ENCODE assay signal across 9 mouse cellular contexts in the genomic region with DNA sequence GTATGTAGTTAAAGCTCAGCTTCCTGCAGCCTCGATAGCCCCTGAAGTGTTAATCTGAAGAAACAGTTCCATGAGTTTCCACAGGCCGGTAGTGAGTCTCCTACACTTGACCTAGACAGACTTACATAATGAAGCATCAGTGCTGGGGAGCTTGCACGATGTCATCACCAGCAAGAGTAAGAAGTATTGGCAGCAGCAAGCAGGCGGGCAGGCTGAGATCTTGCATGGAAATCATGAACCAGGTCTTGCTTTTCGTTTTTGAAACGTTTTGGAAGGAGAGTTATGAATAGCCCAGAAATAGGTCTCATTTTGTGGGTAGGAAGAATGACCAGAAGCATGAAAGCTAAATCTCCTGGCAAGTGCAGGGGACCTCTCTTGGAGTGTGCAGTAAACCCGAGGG. TPM values are rescaled to one million over a fixed set of nuclear protein-coding genes. Genes with fewer than 3 reads are reported as not detected.
A peak's percentile ranks its signal among the peaks of the same experiment; 100 is the strongest.
DNase-seq lines count a peak whose midpoint lies in the region; ATAC-seq and TF ChIP-seq lines count a peak whose summit lies in the region.
"Had no signal": no experiment of that assay in that cellular context is flagged by ENCODE, and none has a peak within 500 bp of the region (broad histone marks: within the 10 kb centered on the region; RNA-seq: fewer than 3 reads in every experiment).

A gene (minus strand): TSS at position 130 of the 400 bp plus-strand sequence.

- no peaks in the 10 kb centered on the region for H3K36me3 ChIP-seq in heart, embryonic 15.5 days
- no peaks in the 10 kb centered on the region for H3K36me3 ChIP-seq in heart, adult 2 months (ENCODE audit: control insufficient read depth, insufficient read depth, low read length)
- H3K36me3 ChIP-seq in hindbrain, embryonic 15.5 days: no peaks in the 10 kb centered on the region
- no peaks in the 10 kb centered on the region for H3K36me3 ChIP-seq in limb, embryonic 12.5 days
- H3K36me3 ChIP-seq in kidney, adult 2 months (ENCODE audit: control insufficient read depth, insufficient read depth, low read length): no peaks in the 10 kb centered on the region

- H3K9me3 ChIP-seq in heart, embryonic 15.5 days (replicated peaks): no peaks in the 10 kb centered on the region
- no peaks in the 10 kb centered on the region for H3K9me3 ChIP-seq in hindbrain, embryonic 15.5 days
- no peaks in the 10 kb centered on the region for H3K9me3 ChIP-seq in limb, embryonic 12.5 days

- H3K27me3 ChIP-seq in heart, embryonic 15.5 days: 0 out of 2 replicates have a peak, but pooled peaks cover 5% of the 10 kb centered on the region
- 0 out of 2 replicates have a peak, but pooled peaks cover 1% of the 10 kb centered on the region for H3K27me3 ChIP-seq in heart, adult 2 months (ENCODE audit: control insufficient read depth, insufficient read depth, low read length)
- H3K27me3 ChIP-seq in hindbrain, embryonic 15.5 days: no peaks in the 10 kb centered on the region
- H3K27me3 ChIP-seq in limb, embryonic 12.5 days: peaks cover 6% of the 10 kb centered on the region; the same call in 1 of the 2 replicates
- H3K27me3 ChIP-seq in kidney, adult 2 months (replicated peaks; ENCODE audit: control insufficient read depth, insufficient read depth, low read length): no peaks in the 10 kb centered on the region; the same call in 1 of the 2 replicates

- no peak for TF ChIP-seq CTCF in heart, adult 2 months (IDR thresholded peaks at IDR 0.05)
- TF ChIP-seq CTCF in kidney, adult 2 months (conservative IDR thresholded peaks at IDR 0.05; ENCODE audit: insufficient read depth, insufficient read length, low read depth, low read length): no peak

- H3K9ac ChIP-seq in heart, embryonic 15.5 days: no peak within 1 kb of the TSS
- H3K9ac ChIP-seq in heart, adult 2 months (ENCODE audit: low read depth, low read length): no peak within 1 kb of the TSS
- peak within 1 kb of the TSS; percentile 55 for H3K9ac ChIP-seq in hindbrain, embryonic 15.5 days
- H3K9ac ChIP-seq in limb, embryonic 12.5 days (replicated peaks): peak within 1 kb of the TSS; percentile 31; the same call in 1 of the 2 replicates

- peak within 1 kb of the TSS; percentile 64 for H3K4me2 ChIP-seq in heart, embryonic 15.5 days
- H3K4me2 ChIP-seq in hindbrain, embryonic 15.5 days: peak within 1 kb of the TSS; percentile 73
- peak within 1 kb of the TSS; percentile 69 for H3K4me2 ChIP-seq in limb, embryonic 12.5 days

- intact Hi-C loops in heart, adult 2 months (cut with DNase I): no loop called here

- no peak for TF ChIP-seq EP300 in heart, adult 2 months (IDR thresholded peaks at IDR 0.05; ENCODE audit: insufficient read depth, low read depth, low read length)

- no peaks in the 10 kb centered on the region for H3K79me2 ChIP-seq in heart, adult 2 months (replicated peaks; ENCODE audit: control insufficient read depth, insufficient read depth, low read length)

- no peak for DNase-seq in heart, adult 2 months
- DNase-seq in cerebellum, postnatal 36 days: peak; percentile 42 to 65
- peak; percentile 58 for DNase-seq in telencephalon, adult 2 months (ENCODE audit: low read depth, low spot score)
- DNase-seq in adrenal gland, postnatal 36 days: no peak
- DNase-seq in kidney, adult 2 months: no peak

- peak within 1 kb of the TSS; percentile 33 for H3K4me3 ChIP-seq in heart, embryonic 15.5 days
- no peak within 1 kb of the TSS for H3K4me3 ChIP-seq in heart, adult 2 months
- peak within 1 kb of the TSS; percentile 43 for H3K4me3 ChIP-seq in hindbrain, embryonic 15.5 days
- H3K4me3 ChIP-seq in limb, embryonic 12.5 days (replicated peaks): peak within 1 kb of the TSS; percentile 33
- H3K4me3 ChIP-seq in kidney, adult 2 months (ENCODE audit: insufficient read depth, low read depth, low read length): no peak within 1 kb of the TSS
- H3K4me3 ChIP-seq: erythroblast, embryonic 14.5 days had no signal

- H3K27ac ChIP-seq in heart, embryonic 15.5 days: no peak within 1 kb of the TSS
- H3K27ac ChIP-seq in heart, adult 2 months: no peak within 1 kb of the TSS
- H3K27ac ChIP-seq in hindbrain, embryonic 15.5 days (replicated peaks): peak within 1 kb of the TSS; percentile 57
- H3K27ac ChIP-seq in limb, embryonic 12.5 days: no peak within 1 kb of the TSS
- H3K27ac ChIP-seq in kidney, adult 2 months (ENCODE audit: insufficient read depth, low read depth, low read length): no peak within 1 kb of the TSS

- ATAC-seq in heart, embryonic 15.5 days (replicated peaks; ENCODE audit: insufficient number of reproducible peaks, insufficient read depth, low FRiP score, low read depth): no peak
- 0 out of 2 replicates have a peak, but pooled peaks have one; percentile 67 for ATAC-seq in hindbrain, embryonic 15.5 days (ENCODE audit: low FRiP score, low read depth)
- ATAC-seq in limb, embryonic 12.5 days (ENCODE audit: insufficient number of reproducible peaks, insufficient read depth, low FRiP score, low TSS enrichment, low read depth): no peak

- H3K4me1 ChIP-seq in heart, embryonic 15.5 days (replicated peaks): peaks cover 3% of the 10 kb centered on the region; the same call in 1 of the 2 replicates
- no peaks in the 10 kb centered on the region for H3K4me1 ChIP-seq in heart, adult 2 months (ENCODE audit: control insufficient read depth, insufficient read depth, low read length)
- peaks cover 12% of the 10 kb centered on the region; the same call in 1 of the 2 replicates for H3K4me1 ChIP-seq in hindbrain, embryonic 15.5 days (replicated peaks)
- 0 out of 2 replicates have a peak, but pooled peaks cover 3% of the 10 kb centered on the region for H3K4me1 ChIP-seq in limb, embryonic 12.5 days (replicated peaks)
- H3K4me1 ChIP-seq in kidney, adult 2 months (ENCODE audit: control insufficient read depth, insufficient read depth, low read length): no peaks in the 10 kb centered on the region

- 6% methylated on average over 7 of the region's 7 CpGs for WGBS in heart, embryonic 15.5 days
- WGBS in heart, adult 2 months: 11% methylated on average over 7 of the region's 7 CpGs
- 11% methylated on average over 7 of the region's 7 CpGs for WGBS in hindbrain, embryonic 15.5 days
- WGBS in limb, embryonic 12.5 days: 11% methylated on average over 7 of the region's 7 CpGs
- 9% methylated on average over 7 of the region's 7 CpGs for WGBS in kidney, adult 2 months

- no peak for TF ChIP-seq POLR2A in heart, adult 2 months (IDR thresholded peaks at IDR 0.05; ENCODE audit: insufficient read depth, low read depth, low read length)
- no peak for TF ChIP-seq POLR2A in kidney, adult 2 months (IDR thresholded peaks at IDR 0.05; ENCODE audit: low read depth, low read length)

RNA-seq across cellular contexts. Expression of the gene that starts here (rescaled TPM):
- polyA plus RNA-seq in heart, embryonic 15.5 days (2015; fragmentation: Nextera tagmentation; extraction: Ambion mirVana): 0.10 TPM in 2 replicates
- total RNA-seq in heart, adult 2 months (2021): under 1 TPM in 1 of 2 experiments, not detected in 1; 0.05 TPM
- 0.04 and 0.12 TPM in 2 replicates for polyA plus RNA-seq in heart, adult 2 months (2012; rRNA removed)
- 16.2 and 18.0 TPM in 2 replicates for polyA plus RNA-seq in hindbrain, embryonic 15.5 days (2015; fragmentation: Nextera tagmentation; extraction: Ambion mirVana)
- polyA plus RNA-seq in limb, embryonic 12.5 days (2016; fragmentation: Nextera tagmentation; extraction: Ambion mirVana): 1.8 and 2.2 TPM in 2 replicates
- total RNA-seq in adrenal gland, postnatal 36 days (2021): under 1 TPM; 0.13 to 0.26 TPM
- polyA plus RNA-seq in kidney, adult 2 months (2012; rRNA removed): 0.03 and 0.06 TPM in 2 replicates
- polyA plus RNA-seq: erythroblast, embryonic 14.5 days had no signal

Comparison
In these comparisons a context has a peak if more than half of its experiments do, and no peak if none do; other contexts are left out.
1. H3K4me3 ChIP-seq: peak in heart, embryonic 15.5 days (single experiment), hindbrain, embryonic 15.5 days (single experiment) and limb, embryonic 12.5 days (single experiment); none in heart, adult 2 months (single experiment) and kidney, adult 2 months (single experiment).
2. H3K9ac ChIP-seq: peak in hindbrain, embryonic 15.5 days (single experiment) and limb, embryonic 12.5 days (single experiment); none in heart, embryonic 15.5 days (single experiment) and heart, adult 2 months (single experiment).
3. DNase-seq: peak in cerebellum, postnatal 36 days (2 of 2) and telencephalon, adult 2 months (single experiment); none in heart, adult 2 months (0 of 2), adrenal gland, postnatal 36 days (0 of 2) and kidney, adult 2 months (single experiment).
4. Peak in every context shown above with its lines, with median percentiles within 50 percentile points of each other: H3K4me2 ChIP-seq.